Mouse (Mus musculus): Measurements from ENCODE around the gene Khnyn.

Khnyn gene

DNA sequence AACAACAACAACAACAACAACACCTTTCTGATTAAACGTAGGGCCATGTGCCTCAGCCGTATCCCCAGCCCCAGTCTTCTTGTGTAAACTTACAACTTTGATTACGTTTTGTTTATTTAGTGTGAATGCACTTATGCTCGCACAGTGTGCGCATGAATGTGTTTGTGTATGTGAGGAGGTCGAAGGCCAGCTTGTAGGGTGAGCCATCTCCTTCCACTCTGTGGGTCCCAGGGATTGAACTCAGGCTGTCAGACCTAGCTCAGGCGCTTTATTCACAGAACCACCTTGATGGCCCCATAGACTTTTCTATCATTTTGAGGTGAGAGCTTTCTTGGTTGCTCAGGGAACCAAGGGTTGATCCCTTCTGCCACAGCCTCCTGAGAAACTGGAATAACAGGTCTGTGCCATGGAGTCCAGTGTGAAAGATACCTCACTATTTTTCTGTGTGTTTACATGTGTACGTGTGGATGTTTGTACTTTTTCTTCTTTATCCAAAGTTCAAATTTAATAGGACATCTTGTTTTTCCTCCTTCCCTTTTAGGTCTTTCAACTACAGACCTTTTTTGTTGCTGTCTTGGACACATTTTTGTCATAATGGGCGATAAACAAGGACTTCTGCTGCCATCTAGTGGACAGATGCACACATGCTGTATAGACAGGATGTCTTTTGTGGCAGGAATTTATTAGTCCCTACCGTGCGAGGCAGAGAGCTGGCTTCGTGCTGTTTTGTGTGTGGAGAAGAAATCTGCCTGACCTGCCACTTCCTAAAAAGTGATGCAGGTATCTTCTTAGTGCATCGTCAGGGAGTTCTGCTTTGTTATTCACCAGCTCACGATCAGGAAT, 33.7 kb downstream of the Khnyn start:
- DNase-seq (ENCODE audit: low spot score), result peak; percentile 70

GRCm38 (mm10) chr14:55922475-55923232, 37.9 kb downstream of the Khnyn start:
- no peak for DNase-seq (ENCODE audit: low spot score)

DNA sequence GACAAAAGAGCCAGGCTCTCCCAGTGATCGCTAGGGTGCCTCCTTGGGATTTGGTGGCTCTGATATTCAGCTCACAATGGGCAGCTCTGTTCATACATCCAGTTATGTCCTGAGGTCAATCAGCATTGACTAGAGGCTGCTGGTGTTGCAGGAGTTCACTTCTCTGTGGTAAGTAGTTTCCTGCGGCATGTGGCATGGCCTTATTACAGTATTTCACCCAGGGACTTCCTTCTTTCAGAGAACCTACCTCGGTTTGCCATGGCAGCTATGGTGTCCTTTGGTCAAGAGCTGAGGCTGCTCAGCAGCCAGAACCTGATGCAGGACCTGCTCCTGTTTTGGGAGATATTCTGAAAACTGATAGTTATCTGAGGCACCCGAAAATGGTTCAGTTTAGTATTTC, 42.1 kb downstream of the Khnyn start:
- DNase-seq (ENCODE audit: low spot score), result no peak

GRCm38 (mm10) chr14:55929263-55929997, 44.7 kb downstream of the Khnyn start:
- no peak for DNase-seq (ENCODE audit: low spot score)

DNA sequence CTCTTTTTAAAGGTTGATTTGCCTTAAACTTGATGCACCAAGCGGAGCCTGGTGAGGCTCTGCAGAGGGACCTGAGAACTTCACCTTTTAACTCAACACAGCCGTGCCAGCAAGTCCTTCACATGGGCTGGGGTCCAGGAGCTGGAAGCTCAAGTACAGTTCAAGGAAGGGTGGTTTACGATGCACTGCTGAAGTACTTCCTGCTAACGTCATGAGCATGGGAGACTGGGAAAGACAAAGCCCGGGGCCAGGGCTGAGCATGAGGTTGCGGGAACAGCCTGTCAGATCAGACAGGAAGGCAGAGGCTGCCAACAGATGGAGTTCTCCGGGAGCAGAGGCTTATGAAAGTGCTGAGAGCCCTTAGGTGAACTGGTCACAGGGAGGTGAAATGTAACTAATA, 48.8 kb downstream of the Khnyn start:
- DNase-seq (ENCODE audit: low spot score), result no peak

GRCm38 (mm10) chr14:55940070-55940800, 55.5 kb downstream of the Khnyn start:
- no peak for DNase-seq (ENCODE audit: low spot score)

DNA sequence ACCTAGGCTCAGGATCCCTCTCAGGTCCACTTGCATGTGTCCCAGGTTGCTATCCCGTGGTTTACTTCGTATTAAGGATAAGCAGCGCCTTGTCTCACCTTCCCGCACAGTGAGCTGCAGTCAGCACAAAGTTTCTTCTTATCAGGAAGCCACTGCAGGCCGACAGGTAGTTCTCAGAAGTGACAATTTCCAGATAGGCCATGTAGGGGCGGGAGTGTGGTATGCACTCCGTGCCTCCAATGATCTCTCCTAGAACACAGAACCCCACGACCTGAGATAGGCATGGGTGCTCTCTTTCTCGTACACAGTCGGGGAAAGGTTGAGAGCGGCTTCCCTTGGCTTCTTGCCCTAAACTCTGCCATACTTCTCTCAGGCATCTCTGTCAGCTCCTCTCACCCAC, 58.9 kb downstream of the Khnyn start:
- DNase-seq (ENCODE audit: low spot score), result no peak

DNA sequence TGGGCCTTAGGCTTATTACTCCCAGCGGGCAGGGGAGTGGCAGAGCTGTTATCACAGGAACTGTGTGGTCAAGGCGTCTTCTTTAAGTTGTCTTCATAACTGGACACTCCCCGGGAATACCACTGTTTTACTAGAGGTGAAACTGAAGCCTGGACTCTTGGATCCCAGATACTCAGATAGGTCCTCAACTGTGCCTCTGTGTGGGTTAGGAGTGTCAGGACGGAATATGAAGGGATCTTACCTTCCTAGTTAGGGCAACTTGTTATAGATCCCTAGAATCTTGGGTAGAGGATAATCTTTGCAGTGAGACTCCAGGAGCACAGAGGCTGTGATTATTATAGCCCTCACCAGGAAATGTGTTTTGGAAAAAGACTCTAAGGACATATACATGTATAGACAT, 59.8 kb downstream of the Khnyn start, which contains the start of gene Cma1:
Cma1 (minus strand) TSS at position 101 of the 400 bp plus-strand sequence.
- no peak for DNase-seq (ENCODE audit: low spot score)

- no peak for DNase-seq (ENCODE audit: low spot score)
These were observed 61.7 kb downstream of the Khnyn start for GRCm38 (mm10) chr14:55946269-55946969.

All from left cerebral cortex, adult 11 months (tissue).